10 mouse cellular contexts compared by ENCODE assay signal in genomic region chr13:107956246-107956645, GRCm38 (mm10).
DNase-seq lines count a peak whose midpoint lies in the region; ATAC-seq and TF ChIP-seq lines count a peak whose summit lies in the region.
"Had no signal": no experiment of that assay in that cellular context is flagged by ENCODE, and none has a peak within 500 bp of the region (broad histone marks: within the 10 kb centered on the region; RNA-seq: fewer than 3 reads in every experiment).

No protein-coding gene starts in this region.

- no peak overlapping the region for H3K4me2 ChIP-seq in heart, embryonic 11.5 days
- H3K4me2 ChIP-seq in liver, embryonic 12.5 days: 0 out of 2 replicates have a peak overlapping the region, but pooled peaks have one; percentile 51
- no peak overlapping the region for H3K4me2 ChIP-seq in liver, embryonic 11.5 days
- no peak overlapping the region for H3K4me2 ChIP-seq in embryonic facial prominence, embryonic 13.5 days

- no peak for DNase-seq in heart, postnatal 25 days (ENCODE audit: low spot score)
- DNase-seq in liver, embryonic 11.5 days (ENCODE audit: low spot score): no peak
- DNase-seq in gastrocnemius, postnatal 36 days: no peak
- DNase-seq: gastrocnemius, adult 2 months; lung, adult 2 months had no signal

- peaks cover 10% of the 10 kb centered on the region for H3K4me1 ChIP-seq in heart, embryonic 11.5 days (ENCODE audit: control insufficient read depth, insufficient read depth, low read length)
- H3K4me1 ChIP-seq in liver, embryonic 12.5 days: peaks cover 18% of the 10 kb centered on the region
- H3K4me1 ChIP-seq in liver, embryonic 11.5 days (replicated peaks; ENCODE audit: control insufficient read depth, insufficient read depth, low read length): peaks cover 12% of the 10 kb centered on the region
- H3K4me1 ChIP-seq in ES-Bruce4 (ENCODE audit: control insufficient read depth, insufficient read depth, low read length): peaks cover 6% of the 10 kb centered on the region
- H3K4me1 ChIP-seq in embryonic facial prominence, embryonic 13.5 days: peaks cover 25% of the 10 kb centered on the region

- H3K4me3 ChIP-seq in heart, embryonic 11.5 days (ENCODE audit: low read depth, low read length): no peak overlapping the region
- no peak overlapping the region for H3K4me3 ChIP-seq in liver, embryonic 12.5 days
- H3K4me3 ChIP-seq in liver, embryonic 11.5 days (ENCODE audit: low read depth, low read length): no peak overlapping the region
- H3K4me3 ChIP-seq in ES-Bruce4 (ENCODE audit: low read depth, low read length): no peak overlapping the region
- no peak overlapping the region for H3K4me3 ChIP-seq in embryonic facial prominence, embryonic 13.5 days
- H3K4me3 ChIP-seq: gastrocnemius, adult 2 months had no signal

- H3K9me3 ChIP-seq in heart, embryonic 11.5 days (replicated peaks; ENCODE audit: control insufficient read depth, low read length): no peaks in the 10 kb centered on the region
- no peaks in the 10 kb centered on the region for H3K9me3 ChIP-seq in liver, embryonic 12.5 days (replicated peaks)
- no peaks in the 10 kb centered on the region for H3K9me3 ChIP-seq in liver, embryonic 11.5 days (ENCODE audit: control insufficient read depth, low read length)
- H3K9me3 ChIP-seq in ES-Bruce4 (replicated peaks; ENCODE audit: control insufficient read depth, insufficient read depth, low read length, poor library complexity, severe bottlenecking): no peaks in the 10 kb centered on the region
- no peaks in the 10 kb centered on the region for H3K9me3 ChIP-seq in embryonic facial prominence, embryonic 13.5 days

- no peak for TF ChIP-seq CTCF in ES-Bruce4 (IDR thresholded peaks at IDR 0.05; ENCODE audit: low read depth, low read length)

- H3K27me3 ChIP-seq in heart, embryonic 11.5 days (ENCODE audit: control insufficient read depth, insufficient read depth, low read length): no peaks in the 10 kb centered on the region
- no peaks in the 10 kb centered on the region for H3K27me3 ChIP-seq in liver, embryonic 12.5 days (replicated peaks)
- no peaks in the 10 kb centered on the region for H3K27me3 ChIP-seq in liver, embryonic 11.5 days (replicated peaks; ENCODE audit: control insufficient read depth, insufficient read depth, low read length)
- H3K27me3 ChIP-seq in ES-Bruce4 (ENCODE audit: control insufficient read depth, insufficient read depth, low read length, poor library complexity, severe bottlenecking): no peaks in the 10 kb centered on the region
- no peaks in the 10 kb centered on the region for H3K27me3 ChIP-seq in embryonic facial prominence, embryonic 13.5 days

- H3K36me3 ChIP-seq in heart, embryonic 11.5 days (ENCODE audit: control insufficient read depth, insufficient read depth, low read length): no peaks in the 10 kb centered on the region
- no peaks in the 10 kb centered on the region for H3K36me3 ChIP-seq in liver, embryonic 12.5 days
- H3K36me3 ChIP-seq in liver, embryonic 11.5 days (ENCODE audit: control insufficient read depth, insufficient read depth, low read length): no peaks in the 10 kb centered on the region
- H3K36me3 ChIP-seq in ES-Bruce4 (ENCODE audit: control insufficient read depth, insufficient read depth, low read length, poor library complexity, severe bottlenecking): no peaks in the 10 kb centered on the region
- H3K36me3 ChIP-seq in embryonic facial prominence, embryonic 13.5 days: no peaks in the 10 kb centered on the region

- H3K27ac ChIP-seq in heart, embryonic 11.5 days (ENCODE audit: low read depth, low read length): peak overlapping the region; percentile 12; the same call in 1 of the 2 replicates
- H3K27ac ChIP-seq in liver, embryonic 12.5 days: no peak overlapping the region
- H3K27ac ChIP-seq in liver, embryonic 11.5 days (ENCODE audit: low read depth, low read length): no peak overlapping the region
- peak overlapping the region; percentile 98 for H3K27ac ChIP-seq in ES-Bruce4 (ENCODE audit: insufficient read depth, low read length)
- H3K27ac ChIP-seq in embryonic facial prominence, embryonic 13.5 days: peak overlapping the region; percentile 57; the same call in 1 of the 2 replicates
- H3K27ac ChIP-seq: gastrocnemius, adult 2 months had no signal

- no peak overlapping the region for H3K9ac ChIP-seq in heart, embryonic 11.5 days (ENCODE audit: low read depth, low read length)
- no peak overlapping the region for H3K9ac ChIP-seq in liver, embryonic 12.5 days
- no peak overlapping the region for H3K9ac ChIP-seq in liver, embryonic 11.5 days (ENCODE audit: low read depth, low read length)
- no peak overlapping the region for H3K9ac ChIP-seq in ES-Bruce4 (ENCODE audit: low read depth, poor library complexity, severe bottlenecking)
- no peak overlapping the region for H3K9ac ChIP-seq in embryonic facial prominence, embryonic 13.5 days

- peak; percentile 89 for TF ChIP-seq EP300 in ES-Bruce4 (IDR thresholded peaks at IDR 0.05; ENCODE audit: insufficient read depth, low read depth, low read length)

- intact Hi-C loops in heart, postnatal 25 days (cut with DNase I): no loop called here
- intact Hi-C loops in gastrocnemius, postnatal 36 days (cut with DNase I): no loop called here

- no peak for TF ChIP-seq POLR2A in ES-Bruce4 (IDR thresholded peaks at IDR 0.05; ENCODE audit: insufficient read depth, low read length)

- WGBS in heart, embryonic 11.5 days (ENCODE audit: insufficient replicate concordance): 46% methylated on average over 3 of the region's 3 CpGs
- 53% methylated on average over 3 of the region's 3 CpGs for WGBS in liver, embryonic 12.5 days (ENCODE audit: insufficient replicate concordance)
- 66% methylated on average over 3 of the region's 3 CpGs for WGBS in liver, embryonic 11.5 days
- 25% methylated on average over 3 of the region's 3 CpGs for WGBS in embryonic facial prominence, embryonic 13.5 days

- no peak for ATAC-seq in heart, embryonic 11.5 days (replicated peaks; ENCODE audit: insufficient number of reproducible peaks, low FRiP score, low TSS enrichment)
- no peak for ATAC-seq in liver, embryonic 12.5 days
- no peak for ATAC-seq in liver, embryonic 11.5 days (replicated peaks; ENCODE audit: low FRiP score)
- no peak for ATAC-seq in embryonic facial prominence, embryonic 13.5 days (ENCODE audit: insufficient number of reproducible peaks, insufficient read depth, low FRiP score, low TSS enrichment, low read depth)
- ATAC-seq in megakaryocyte-erythroid progenitor cell, adult 5-6 weeks (replicated peaks; ENCODE audit: low FRiP score, low TSS enrichment, poor library complexity, severe bottlenecking): no peak

Comparison
In these comparisons a context has a peak if more than half of its experiments do, and no peak if none do; other contexts are left out.
1. H3K27ac ChIP-seq: peak in heart, embryonic 11.5 days (single experiment), ES-Bruce4 (single experiment) and embryonic facial prominence, embryonic 13.5 days (single experiment); none in liver, embryonic 12.5 days (single experiment) and liver, embryonic 11.5 days (single experiment).